Mouse (Mus musculus): ENCODE data around the gene Cyp2w1.
"Not testable (repeated sequence)": the region's sequence is repeated elsewhere in the genome, so short reads cannot be mapped to it uniquely, and the experiment has no call there.

Gene Cyp2w1

DNA sequence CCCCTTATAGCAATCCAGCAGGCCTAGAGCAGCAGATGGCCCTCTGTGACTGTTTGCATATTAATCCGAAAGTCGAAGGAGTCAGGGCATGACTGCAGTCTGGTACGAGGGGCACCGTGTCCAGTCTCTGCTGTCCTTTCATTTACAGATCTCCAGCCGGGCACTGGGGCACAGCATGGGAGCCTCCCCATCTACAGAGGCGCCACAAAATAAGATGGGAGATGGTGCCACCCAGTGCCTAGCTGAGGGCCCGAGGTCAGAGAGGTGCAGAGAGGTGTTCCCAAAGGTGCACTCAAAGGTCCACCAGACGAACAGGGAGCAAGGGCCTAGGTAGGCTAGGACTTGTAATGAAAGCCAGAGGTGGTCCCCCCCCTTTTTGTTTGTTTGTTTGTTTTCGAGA is 30.8 kb downstream of the Cyp2w1 start:
- no peak for DNase-seq (ENCODE audit: low read depth, low spot score)

DNA sequence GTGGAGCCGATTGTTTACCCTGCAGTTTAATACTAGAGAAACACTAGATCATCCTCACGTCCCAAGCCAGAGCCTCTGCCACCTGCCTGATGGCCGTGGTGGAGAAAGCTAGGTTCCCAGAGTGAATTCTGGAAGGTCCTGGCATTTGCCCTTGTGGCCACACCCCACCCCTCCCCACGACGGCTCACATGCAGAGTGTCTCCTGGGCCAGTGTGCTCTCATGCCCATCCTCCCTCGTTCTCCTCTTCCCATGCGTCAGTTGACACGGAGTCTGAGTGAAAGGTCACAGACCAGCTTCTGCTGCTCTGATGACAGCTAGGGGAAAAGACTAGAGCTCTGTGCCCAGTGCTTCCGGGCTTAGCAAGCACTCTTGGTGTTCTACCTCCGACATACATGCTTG is 32.1 kb downstream of the Cyp2w1 start:
- no peak for DNase-seq (ENCODE audit: low read depth, low spot score)

DNA sequence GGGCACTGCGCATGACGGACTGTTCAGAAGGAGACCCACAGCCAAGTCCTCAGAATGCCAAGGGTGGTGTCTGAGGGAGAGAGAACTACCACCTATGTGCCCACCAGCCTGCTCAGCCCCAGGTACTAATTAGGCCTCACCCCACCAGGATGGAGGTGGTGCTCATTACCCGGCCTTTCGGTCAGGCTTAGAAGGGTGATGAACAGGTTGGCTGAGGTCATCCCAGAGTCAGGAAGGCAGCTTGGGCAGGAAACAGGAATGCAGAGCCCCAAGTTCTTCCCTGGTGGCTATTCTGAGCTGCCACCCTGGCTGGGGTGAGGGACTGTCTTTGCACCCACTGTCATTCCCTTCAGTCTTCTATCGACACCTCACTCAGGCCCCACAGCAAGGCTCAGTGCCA is 33.6 kb downstream of the Cyp2w1 start:
- DNase-seq (ENCODE audit: low read depth, low spot score): no peak

DNA sequence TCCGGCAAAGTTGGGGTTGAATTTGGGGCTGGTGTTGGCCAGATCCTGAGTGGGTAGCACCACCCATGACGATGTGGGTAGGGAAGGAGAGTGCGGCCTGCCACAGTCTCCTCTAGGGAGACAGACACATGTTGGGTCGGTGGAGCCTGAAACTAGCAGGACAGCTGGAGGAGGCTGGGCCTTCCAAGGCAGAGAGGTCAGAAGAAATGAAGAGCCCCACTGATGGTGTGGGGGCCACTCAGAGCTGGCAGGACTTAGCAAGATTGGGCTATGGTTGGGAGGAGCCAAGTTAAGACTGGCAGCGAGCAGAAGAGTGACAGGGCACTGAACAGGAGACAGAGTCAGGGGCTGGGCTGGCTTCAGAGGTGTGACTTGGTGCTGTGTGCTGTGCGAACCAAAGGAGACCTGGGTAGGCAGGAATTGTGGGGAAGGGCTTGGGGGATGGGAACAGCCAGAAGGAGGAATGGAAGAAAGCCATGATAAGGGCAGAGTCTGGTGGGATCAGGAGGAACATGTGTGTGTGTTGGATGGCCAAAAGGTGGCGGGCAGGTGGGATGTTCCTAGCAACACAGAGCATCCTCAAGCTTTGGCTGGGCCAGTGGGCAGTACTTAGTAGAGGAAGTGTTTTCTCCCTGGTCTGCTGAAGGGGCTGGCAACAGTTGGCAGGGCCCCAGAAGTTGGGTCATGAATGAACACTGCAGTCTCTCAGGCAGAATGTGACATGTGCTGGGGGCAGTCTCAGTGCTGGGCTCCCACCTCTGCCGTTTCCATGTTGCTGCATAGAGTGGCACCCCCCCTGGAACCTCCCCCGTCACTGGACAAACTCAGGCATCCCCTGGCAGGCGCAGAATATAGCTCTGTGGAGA is 35.1 kb downstream of the Cyp2w1 start:
- no peak for DNase-seq (ENCODE audit: low read depth, low spot score)

DNA sequence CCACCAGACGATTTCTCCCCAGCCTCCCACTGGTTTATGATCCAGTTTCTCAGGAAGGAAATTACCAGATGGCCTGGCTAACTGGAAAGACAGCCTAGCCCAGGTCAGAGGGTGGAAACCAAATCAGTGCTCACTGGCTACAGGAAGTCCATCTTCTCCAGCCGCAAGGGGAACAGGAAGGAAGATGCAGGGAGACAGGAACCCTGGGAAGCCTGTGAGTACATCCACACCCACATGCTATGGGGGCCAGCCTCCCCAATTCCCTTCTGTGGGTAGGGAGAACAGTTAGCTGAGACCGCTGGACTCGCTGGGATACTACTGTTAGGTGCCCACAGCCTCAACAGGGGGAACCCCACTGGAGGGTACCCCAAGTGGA is 35.8 kb downstream of the Cyp2w1 start:
- DNase-seq (ENCODE audit: low read depth, low spot score): no peak

DNA sequence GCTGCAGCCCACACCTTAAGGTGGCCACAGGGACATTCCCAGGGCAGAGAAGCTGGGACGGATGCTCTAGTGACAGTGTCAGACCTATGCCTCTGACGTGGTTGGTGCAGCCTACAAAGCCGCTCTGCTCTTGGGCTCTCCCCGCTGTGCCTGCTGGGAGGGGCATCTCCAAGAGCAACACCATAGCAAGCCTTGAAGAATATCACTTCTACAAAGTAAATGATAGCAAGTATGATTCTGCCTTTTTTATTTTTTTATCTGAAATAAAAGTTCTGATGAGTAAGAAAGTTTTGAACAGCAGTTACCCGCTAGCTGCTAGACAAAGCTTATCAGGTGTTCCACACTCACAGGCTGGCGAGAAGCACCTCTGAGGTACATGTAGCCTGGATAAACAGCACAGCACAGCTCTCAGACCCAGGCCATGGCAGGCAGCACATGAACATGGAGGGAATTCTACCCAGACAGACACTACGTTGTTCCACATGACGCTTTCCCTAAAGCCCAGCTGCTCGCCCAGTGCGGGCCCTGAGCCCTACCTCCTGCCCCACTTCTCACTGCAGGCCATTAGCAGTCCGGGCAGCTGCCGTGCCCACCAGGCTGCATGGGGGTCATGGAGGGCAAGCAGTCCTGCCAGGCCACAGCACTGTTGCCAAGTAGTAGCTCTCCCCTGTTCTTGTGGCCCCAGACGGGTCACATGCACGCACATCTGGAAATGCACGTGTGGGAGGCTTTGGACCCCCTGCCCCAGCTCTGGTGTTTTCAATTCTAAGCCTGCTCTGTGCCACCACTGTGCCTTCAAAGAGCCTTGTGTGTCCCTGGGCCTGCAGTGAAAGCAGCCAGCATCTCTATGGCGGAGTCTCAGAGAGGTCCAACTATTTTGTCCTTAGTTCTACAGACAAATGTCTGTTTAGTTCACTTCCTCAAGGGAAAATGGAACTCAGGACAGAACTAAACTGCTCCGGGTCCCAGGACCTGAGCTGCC is 36.6 kb downstream of the Cyp2w1 start:
- no peak for DNase-seq (ENCODE audit: low read depth, low spot score)

DNA sequence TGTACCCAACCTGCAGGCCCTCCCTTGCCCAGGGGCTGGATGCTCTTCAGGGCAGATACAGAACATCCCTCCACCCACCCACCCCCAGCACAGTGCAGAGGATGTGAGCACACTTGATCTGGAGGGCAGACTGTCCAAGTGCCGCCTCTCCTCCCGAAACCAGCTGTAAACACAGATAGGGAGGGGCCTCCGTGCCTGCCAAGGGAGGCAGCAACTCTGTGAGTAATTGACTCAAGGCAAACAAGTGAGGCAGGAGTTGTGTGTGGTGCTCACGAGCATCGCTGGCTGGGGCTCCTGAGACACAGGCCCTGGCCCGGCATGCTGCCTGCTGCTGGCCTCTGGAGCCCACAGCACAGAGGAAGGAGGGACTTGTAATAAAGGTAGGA is 37.3 kb downstream of the Cyp2w1 start:
- DNase-seq (ENCODE audit: low read depth, low spot score): no peak

DNA sequence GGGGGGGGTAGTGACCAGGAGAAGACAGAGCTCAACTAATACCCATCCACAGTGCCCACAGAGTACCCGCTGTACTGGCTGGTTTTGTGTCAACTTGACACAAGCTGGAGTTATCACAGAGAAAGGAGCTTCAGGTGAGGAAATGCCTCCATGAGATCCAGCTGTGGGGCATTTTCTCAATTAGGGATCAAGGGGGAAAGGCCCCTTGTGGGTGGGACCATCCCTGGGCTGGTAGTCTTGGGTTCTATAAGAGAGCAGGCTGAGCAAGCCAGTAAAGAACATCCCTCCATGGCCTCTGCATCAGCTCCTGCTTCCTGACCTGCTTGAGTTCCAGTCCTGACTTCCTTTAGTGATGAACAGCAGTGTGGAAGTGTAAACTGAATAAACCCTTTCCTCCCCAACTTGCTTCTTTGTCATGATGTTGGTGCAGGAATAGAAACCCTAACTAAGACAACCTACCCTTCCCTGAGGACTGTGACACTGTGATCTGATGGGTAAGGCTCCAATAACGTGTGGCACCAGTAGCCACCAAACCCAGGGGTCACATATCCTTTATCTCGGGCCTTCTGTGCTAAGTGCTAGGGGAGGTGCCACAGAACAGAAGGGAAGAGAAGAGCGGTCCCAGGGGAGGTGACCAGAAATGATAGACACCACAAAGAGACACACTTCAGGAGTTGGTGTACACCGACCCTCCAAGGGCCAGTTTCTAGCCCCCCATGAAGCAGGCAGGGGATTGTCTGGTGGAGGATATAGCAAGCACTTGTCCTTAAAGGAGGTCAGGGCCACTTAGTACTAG is 38.1 kb downstream of the Cyp2w1 start:
- DNase-seq (ENCODE audit: low read depth, low spot score): not testable (repeated sequence)

DNA sequence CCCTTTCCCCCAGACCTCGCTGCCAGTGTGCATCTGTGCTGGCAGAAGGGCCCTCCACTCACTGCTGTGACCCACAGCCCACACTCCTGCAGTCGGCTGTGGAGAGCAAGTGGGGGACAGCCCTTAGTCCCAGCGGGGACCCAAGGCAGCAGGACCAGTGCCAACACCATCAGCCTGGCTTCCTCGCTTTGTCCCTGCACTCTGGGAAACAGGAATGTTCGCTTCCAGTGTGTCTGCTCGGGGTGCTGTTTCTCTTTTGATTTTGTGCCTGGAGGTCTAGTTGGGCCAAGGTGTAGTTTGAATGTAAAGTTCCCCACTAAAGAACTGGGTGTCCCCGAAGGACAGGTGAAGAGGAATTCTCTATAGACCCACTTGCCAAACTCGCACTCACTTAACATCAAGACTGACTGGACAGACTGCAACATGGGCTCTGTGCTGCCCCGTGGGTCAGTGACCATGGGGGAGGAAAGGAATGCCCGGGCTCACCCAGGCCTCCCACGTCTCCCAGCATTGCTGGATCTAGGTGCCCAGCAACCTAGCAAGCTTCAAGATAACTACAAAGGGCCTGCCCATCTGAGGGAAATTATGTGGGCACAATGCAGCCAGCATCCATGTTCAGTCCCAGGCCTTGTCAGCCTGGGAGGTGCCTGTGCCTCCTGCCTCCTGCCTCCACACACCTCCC is 39.0 kb downstream of the Cyp2w1 start:
- no peak for DNase-seq (ENCODE audit: low read depth, low spot score)

DNA sequence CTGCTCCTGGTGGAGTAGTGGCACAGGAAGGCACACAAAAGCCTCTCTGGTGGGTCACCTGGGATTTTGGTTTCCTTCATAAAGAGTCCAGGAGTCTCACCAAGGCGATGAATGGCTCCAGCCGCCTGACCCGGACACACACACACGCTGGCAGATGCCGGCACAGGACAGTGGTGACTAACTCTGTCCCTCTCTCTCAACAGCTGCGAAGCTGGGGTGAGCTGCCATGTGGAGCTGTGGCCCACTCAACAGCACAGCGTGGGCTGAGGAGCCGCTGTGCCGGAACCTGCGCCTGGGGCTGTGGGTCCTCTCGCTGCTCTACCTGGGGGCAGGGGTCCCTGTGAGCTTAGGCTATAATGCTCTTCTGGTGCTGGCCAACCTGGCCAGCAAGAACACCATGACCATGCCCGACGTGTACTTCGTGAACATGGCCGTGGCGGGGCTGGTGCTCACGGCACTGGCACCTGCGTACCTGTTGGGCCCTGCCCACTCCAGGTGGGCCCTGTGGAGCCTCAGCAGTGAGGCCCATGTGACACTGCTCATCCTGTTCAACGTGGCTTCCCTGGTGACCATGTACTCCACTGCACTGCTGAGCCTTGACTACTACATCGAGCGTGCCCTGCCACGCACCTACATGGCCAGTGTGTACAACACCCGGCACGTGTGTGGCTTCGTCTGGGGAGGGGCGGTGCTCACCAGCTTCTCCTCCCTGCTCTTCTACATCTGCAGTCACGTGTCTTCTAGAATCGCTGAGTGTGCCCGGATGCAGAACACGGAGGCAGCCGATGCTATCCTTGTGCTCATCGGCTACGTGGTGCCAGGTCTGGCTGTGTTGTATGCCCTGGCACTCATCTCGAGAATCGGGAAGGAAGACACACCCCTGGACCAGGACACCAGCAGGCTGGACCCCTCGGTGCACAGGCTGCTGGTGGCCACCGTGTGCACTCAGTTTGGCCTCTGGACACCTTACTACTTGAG is 40.1 kb downstream of the Cyp2w1 start:
- no peak for DNase-seq (ENCODE audit: low read depth, low spot score)

DNA sequence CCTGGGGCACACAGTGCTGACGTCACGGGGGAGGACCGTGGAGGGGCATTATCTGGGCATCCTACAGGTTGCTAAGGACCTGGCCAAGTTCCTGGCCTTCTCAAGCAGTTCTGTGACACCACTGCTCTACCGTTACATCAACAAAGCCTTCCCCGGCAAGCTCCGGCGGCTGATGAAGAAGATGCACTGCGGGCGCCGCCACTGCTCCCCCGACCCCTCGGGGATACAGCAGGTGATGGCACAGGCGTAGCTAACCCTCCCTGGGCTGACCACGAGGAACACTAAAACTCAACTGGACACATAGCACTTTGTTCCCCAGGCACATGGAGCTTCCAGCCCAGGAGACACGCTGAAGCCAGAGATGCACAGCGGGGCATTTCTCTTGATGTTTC is 40.8 kb downstream of the Cyp2w1 start:
- no peak for DNase-seq (ENCODE audit: low read depth, low spot score)

DNA sequence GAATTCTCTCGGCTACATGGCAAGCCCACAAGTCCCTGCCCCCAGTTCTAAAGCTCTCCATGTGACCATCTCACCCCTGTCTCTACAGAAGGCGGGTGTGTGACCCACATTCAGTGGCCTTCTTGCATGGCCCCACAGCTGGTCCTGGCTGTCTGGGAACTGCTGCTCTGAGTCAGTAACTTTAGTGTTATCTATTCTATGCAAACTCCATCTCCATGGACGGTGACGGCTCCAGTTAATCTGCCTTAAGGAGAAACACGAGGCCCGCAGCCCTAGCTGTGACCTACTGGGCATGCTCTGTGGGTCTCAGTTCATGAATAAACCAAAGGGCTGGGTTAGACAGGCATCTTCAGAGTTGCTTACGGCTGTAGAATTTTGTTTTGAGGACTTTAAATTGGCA is 42.0 kb downstream of the Cyp2w1 start:
- DNase-seq (ENCODE audit: low read depth, low spot score): no peak

DNA sequence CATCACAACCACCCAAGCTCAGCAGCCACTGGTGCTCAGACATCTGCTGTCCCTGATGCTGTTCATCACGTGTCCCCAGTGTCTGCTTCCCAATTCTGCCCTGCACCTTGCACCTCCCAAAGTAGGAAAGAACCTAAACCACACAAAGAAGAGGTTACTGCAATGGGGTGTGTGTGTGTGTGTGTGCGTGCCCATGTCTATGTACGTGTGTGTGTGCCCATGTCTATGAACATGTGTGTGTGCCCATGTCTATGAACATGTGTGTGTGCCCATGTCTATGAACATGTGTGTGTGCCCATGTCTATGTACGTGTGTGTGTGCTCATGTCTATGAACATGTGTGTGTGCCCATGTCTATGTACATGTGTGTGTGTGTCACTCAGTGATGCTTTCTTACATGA is 43.1 kb downstream of the Cyp2w1 start:
- DNase-seq (ENCODE audit: low read depth, low spot score): no peak

DNA sequence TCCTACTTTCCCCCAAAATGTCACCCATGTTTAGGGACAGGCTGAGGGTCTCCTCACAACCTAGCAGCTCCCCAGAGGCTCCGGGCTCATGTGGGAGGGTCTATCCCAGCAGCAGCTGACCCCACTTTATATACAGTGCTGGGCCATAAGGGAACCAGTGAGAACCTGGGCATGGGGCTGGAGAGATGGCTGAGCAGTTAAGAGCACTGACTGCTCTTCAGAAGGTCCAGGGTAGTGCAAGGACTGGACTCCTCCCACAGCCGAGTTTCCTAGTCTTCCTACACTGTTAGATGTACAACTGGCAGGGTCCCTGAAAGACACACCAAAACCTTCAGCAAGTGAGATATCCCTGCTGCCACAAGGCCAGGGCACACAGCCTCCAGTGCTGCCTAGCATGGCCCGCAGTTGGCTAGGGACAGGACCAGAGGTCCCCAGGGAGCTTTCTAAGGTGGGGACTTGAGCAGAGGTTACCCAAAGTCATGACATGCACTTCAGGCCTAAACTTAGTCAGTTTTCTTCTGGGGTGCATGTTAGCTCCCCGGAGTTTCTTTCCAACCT is 45.0 kb downstream of the Cyp2w1 start:
- DNase-seq (ENCODE audit: low read depth, low spot score): no peak

DNA sequence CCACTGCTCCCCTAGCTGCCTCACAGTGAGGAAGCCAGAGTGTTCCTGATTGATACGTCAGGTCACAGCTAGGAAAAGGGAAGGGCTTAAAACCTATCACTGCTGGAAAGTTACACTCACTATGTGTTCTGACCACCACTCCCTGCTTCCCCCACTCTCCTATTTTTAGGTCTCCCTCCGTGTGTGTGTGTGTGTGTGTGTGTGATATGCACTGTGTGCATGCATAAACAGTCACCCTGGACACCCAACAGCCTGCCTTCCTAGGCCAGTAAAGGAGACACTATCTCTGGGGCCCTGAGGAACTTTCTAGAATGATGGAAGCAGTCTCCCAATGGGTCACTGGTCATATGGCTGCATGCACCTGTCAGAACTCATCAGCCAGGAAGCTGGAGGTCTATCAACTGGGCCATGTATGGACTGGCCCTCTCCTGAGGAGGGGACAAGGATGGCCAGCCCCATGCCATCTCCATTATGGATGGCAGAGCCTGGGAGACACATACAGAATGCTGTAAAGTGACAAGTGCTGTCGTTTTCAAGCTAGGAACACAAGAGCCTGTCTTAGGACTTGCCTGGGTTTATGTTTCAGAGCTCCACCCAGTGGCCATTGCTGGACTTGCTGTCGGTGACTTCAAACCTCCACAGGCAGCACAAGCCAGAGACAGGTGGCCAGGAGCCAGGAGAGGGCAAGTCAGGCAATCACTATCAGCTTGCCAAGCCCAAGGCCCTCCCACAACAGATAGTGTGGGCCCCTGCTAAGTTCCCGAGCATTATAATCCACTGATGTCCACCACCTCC is 45.7 kb downstream of the Cyp2w1 start:
- peak; percentile 88 for DNase-seq (ENCODE audit: low read depth, low spot score)

DNA sequence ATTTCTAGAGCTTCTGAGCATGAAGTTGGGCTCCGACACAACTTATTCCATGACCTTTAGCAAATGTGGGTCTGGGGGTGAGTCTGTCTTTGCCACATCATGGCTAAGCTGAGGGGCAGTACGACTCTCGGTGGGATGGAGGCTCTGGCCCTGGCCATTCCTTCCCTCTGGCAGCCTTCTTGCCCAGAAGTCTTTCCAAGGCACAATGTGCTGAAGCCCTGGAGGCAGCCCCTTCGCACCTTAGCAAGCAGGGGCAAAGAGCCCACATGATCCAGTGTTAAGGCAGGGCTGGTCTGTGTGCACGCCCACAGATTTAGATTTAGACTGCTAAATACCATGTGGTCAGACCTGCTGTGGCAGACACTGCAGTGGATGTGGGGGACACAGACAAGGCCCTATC is 46.4 kb downstream of the Cyp2w1 start:
- no peak for DNase-seq (ENCODE audit: low read depth, low spot score)

DNA sequence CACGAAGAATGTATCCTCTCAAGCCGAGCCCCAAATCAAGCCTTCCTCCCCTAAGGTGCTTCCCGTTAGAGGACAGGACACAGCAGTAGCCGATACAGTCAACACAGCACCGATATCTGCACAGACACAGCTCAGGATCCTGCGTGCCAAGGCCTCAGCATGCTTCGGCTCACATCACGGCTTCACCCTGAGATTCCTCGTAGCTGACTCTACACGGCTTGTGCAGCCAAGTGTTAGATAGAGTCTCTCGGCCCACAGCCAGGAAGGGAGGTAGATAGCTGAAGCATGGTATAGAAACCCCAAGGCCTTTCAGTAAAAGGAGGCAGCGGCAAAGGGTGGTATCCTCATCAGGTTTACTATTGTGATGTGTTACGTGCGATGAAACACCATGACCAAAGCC is 47.6 kb downstream of the Cyp2w1 start:
- no peak for DNase-seq (ENCODE audit: low read depth, low spot score)

DNA sequence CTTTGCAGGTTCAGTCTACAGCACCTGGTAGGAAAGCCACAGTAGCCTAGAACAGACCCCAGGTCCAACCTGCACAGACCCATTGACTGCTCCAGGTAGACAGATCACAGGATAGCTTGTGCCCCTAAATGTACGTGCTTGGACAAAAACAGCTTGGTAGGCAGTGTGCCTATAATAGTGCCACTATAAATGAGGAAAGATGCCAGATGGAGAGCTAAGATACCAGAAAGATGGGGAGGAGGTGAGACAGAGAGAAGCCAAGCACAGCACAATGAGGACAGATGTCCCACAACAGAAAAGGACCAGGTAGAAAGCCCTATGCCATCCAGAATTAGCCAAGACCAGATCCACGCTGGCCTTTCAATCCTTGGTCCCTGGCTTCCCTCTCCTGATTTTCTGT is 49.7 kb downstream of the Cyp2w1 start:
- no peak for DNase-seq (ENCODE audit: low read depth, low spot score)

DNA sequence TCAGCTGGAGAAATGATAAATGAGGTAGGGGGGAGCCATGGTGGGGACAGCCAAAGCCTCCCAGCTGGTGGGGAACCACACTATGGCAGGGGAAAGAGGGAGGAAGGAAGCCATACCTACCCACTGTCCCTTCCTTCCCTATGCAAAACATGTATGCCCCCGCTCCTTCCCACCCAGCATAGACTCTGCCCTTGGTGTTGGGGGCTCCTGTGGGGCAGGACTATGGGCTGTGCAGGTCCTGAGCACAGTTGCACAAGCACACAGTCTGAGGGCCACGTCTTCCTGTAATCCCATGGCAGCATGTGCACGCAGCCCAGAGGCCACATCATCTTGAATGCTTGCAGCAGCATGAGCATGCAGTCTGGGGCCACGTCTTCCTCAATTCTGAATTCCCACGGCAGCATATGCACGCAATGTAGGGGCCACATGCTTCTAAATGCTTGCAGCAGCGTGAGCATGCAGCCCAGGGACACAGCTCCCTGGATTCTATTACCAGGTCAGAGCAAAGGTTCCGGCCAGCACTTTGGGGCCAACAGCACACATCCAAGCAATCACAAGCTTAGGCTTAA is 51.4 kb downstream of the Cyp2w1 start:
- DNase-seq (ENCODE audit: low read depth, low spot score): no peak
